Comparison of ENCODE assay signal across 16 mouse cellular contexts in the genomic region with DNA sequence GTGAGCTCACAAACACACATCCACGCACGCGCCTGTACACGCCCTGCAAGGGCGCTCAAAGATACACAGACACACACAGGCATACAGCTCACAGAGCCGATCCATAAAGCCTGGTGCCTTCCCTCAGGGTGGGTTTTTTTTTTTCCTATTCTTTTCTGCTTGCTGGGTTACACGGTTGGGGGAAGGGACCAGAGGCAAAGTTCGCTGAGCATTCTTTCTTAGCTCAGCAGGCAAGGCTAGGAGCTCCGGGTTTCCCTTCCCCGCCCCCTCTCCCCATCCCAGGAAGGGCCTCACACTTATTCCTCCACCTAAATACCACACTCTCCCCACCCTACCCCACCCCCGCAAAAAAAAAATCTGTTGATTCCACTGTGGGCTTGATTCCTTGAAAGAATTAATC.
DNase-seq lines count a peak whose midpoint lies in the region; ATAC-seq and TF ChIP-seq lines count a peak whose summit lies in the region.
"Had no signal": no experiment of that assay in that cellular context is flagged by ENCODE, and none has a peak within 500 bp of the region (broad histone marks: within the 10 kb centered on the region; RNA-seq: fewer than 3 reads in every experiment).

No protein-coding gene starts in this region.

- no peak for TF ChIP-seq EP300 in lung, postnatal 0 days (IDR thresholded peaks at IDR 0.05)

- peaks cover 14% of the 10 kb centered on the region; the same call in 1 of the 2 replicates for H3K4me1 ChIP-seq in limb, embryonic 10.5 days
- no peaks in the 10 kb centered on the region for H3K4me1 ChIP-seq in midbrain, embryonic 16.5 days (ENCODE audit: control insufficient read depth, insufficient read depth, low read length)
- H3K4me1 ChIP-seq in lung, postnatal 0 days (ENCODE audit: insufficient read depth, low read depth, low read length) = no peaks in the 10 kb centered on the region
- H3K4me1 ChIP-seq: heart, embryonic 13.5 days; liver, embryonic 13.5 days had no signal

- H3K36me3 ChIP-seq in limb, embryonic 10.5 days = no peaks in the 10 kb centered on the region
- no peaks in the 10 kb centered on the region for H3K36me3 ChIP-seq in midbrain, embryonic 16.5 days (ENCODE audit: control insufficient read depth, insufficient read depth, low read length)
- H3K36me3 ChIP-seq in lung, postnatal 0 days (ENCODE audit: insufficient read depth, low read length) = no peaks in the 10 kb centered on the region
- H3K36me3 ChIP-seq: heart, embryonic 13.5 days; liver, embryonic 13.5 days had no signal

- TF ChIP-seq CTCF in brain, embryonic 14.5 days (IDR thresholded peaks at IDR 0.05; ENCODE audit: borderline replicate concordance, extremely low read depth, insufficient read depth, insufficient read length) = no peak
- no peak for TF ChIP-seq CTCF in lung, postnatal 0 days (IDR thresholded peaks at IDR 0.05)

- peaks cover 55% of the 10 kb centered on the region for H3K27me3 ChIP-seq in limb, embryonic 10.5 days (ENCODE audit: low read depth, poor library complexity, severe bottlenecking)
- H3K27me3 ChIP-seq in midbrain, embryonic 16.5 days (ENCODE audit: control insufficient read depth, insufficient read depth, low read depth, low read length) = no peaks in the 10 kb centered on the region; the same call in 1 of the 2 replicates
- peaks cover 12% of the 10 kb centered on the region; the same call in 1 of the 2 replicates for H3K27me3 ChIP-seq in lung, postnatal 0 days (replicated peaks; ENCODE audit: insufficient read depth, low read length)

- H3K4me2 ChIP-seq in midbrain, embryonic 16.5 days (ENCODE audit: low read length) = peak overlapping the region; percentile 21
- no peak overlapping the region for H3K4me2 ChIP-seq in lung, postnatal 0 days (replicated peaks; ENCODE audit: low read depth, low read length)
- H3K4me2 ChIP-seq: liver, embryonic 13.5 days had no signal

- no peak overlapping the region for H3K9ac ChIP-seq in midbrain, embryonic 16.5 days (ENCODE audit: low read depth, low read length)
- H3K9ac ChIP-seq in lung, postnatal 0 days (replicated peaks; ENCODE audit: low read depth) = no peak overlapping the region
- H3K9ac ChIP-seq: heart, embryonic 13.5 days; liver, embryonic 13.5 days had no signal

- no peak overlapping the region for H3K27ac ChIP-seq in limb, embryonic 10.5 days
- H3K27ac ChIP-seq in midbrain, embryonic 16.5 days (ENCODE audit: low read length) = no peak overlapping the region
- no peak overlapping the region for H3K27ac ChIP-seq in lung, postnatal 0 days (ENCODE audit: low read length)
- H3K27ac ChIP-seq: heart, embryonic 13.5 days; liver, embryonic 13.5 days had no signal

- H3K9me3 ChIP-seq in limb, embryonic 10.5 days (replicated peaks) = no peaks in the 10 kb centered on the region
- no peaks in the 10 kb centered on the region for H3K9me3 ChIP-seq in midbrain, embryonic 16.5 days (replicated peaks; ENCODE audit: control insufficient read depth, low read length, poor library complexity, severe bottlenecking)
- H3K9me3 ChIP-seq in lung, postnatal 0 days (ENCODE audit: low read length) = no peaks in the 10 kb centered on the region
- H3K9me3 ChIP-seq: heart, embryonic 13.5 days; liver, embryonic 13.5 days had no signal

- TF ChIP-seq POLR2A in brain, embryonic 14.5 days (IDR thresholded peaks at IDR 0.05; ENCODE audit: borderline replicate concordance, extremely low read depth, insufficient read depth, insufficient read length, poor library complexity, severe bottlenecking) = no peak

- WGBS in limb, embryonic 10.5 days = 18% methylated on average over 11 of the region's 11 CpGs
- WGBS in midbrain, embryonic 16.5 days = 25% methylated on average over 11 of the region's 11 CpGs
- 21% methylated on average over 11 of the region's 11 CpGs for WGBS in lung, postnatal 0 days

- peak overlapping the region; percentile 15 for H3K4me3 ChIP-seq in limb, embryonic 10.5 days
- H3K4me3 ChIP-seq in midbrain, embryonic 16.5 days (ENCODE audit: low read depth, low read length) = no peak overlapping the region
- no peak overlapping the region for H3K4me3 ChIP-seq in lung, postnatal 0 days (ENCODE audit: low read depth, low read length)
- H3K4me3 ChIP-seq: erythroblast, embryonic 14.5 days; heart, embryonic 13.5 days; liver, embryonic 13.5 days had no signal

- peak; percentile 57 for DNase-seq in brain, embryonic 14.5 days (ENCODE audit: low read depth)
- DNase-seq in embryo, embryonic 11 days = peak; percentile 47
- no peak for DNase-seq in limb, embryonic 10.5 days (ENCODE audit: low spot score)
- no peak for DNase-seq in MN1 (ENCODE audit: low spot score)
- no peak for DNase-seq in layer of hippocampus, postnatal 10 days (ENCODE audit: low spot score in 2 of 2)
- no peak for DNase-seq in lung, postnatal 0 days (ENCODE audit: low spot score)
- DNase-seq: cerebellum, postnatal 36 days; gastrocnemius, postnatal 36 days; kidney, postnatal 25 days; layer of hippocampus, postnatal 36 days; liver, embryonic 13.5 days; lung, postnatal 36 days had no signal

- ATAC-seq in midbrain, embryonic 16.5 days = no peak
- ATAC-seq in erythroid progenitor cell, adult 5-6 weeks (replicated peaks; ENCODE audit: low FRiP score, poor library complexity, severe bottlenecking) = no peak
- ATAC-seq in lung, postnatal 0 days = no peak

Comparison
In these comparisons a context has a peak if more than half of its experiments do, and no peak if none do; other contexts are left out.
1. DNase-seq: peak in brain, embryonic 14.5 days (single experiment) and embryo, embryonic 11 days (single experiment); none in limb, embryonic 10.5 days (single experiment), MN1 (single experiment), layer of hippocampus, postnatal 10 days (0 of 2) and lung, postnatal 0 days (single experiment).